Mouse (Mus musculus): Measurements from ENCODE around the gene Nup85. TPM values are rescaled to one million over a fixed set of nuclear protein-coding genes. Genes with fewer than 3 reads are reported as not detected.

The Nup85 gene
- polyA plus RNA-seq, 1 experiment = 71.0 TPM

- no peak for DNase-seq (ENCODE audit: extremely low spot score in 1 of 2, low spot score in 1 of 2)
Observed at GRCm38 (mm10) chr11:115582913-115583606, 18.8 kb downstream of the Nup85 start.

GRCm38 (mm10) chr11:115584376-115585073, 20.3 kb downstream of the Nup85 start:
- DNase-seq (ENCODE audit: extremely low spot score in 1 of 2, low spot score in 1 of 2) = no peak

- no peak for DNase-seq (ENCODE audit: extremely low spot score in 1 of 2, low spot score in 1 of 2)
Observed at GRCm38 (mm10) chr11:115585573-115586100, 21.4 kb downstream of the Nup85 start.

- DNase-seq (ENCODE audit: extremely low spot score in 1 of 2, low spot score in 1 of 2) = no peak
Observed at GRCm38 (mm10) chr11:115586403-115586802, 22.2 kb downstream of the Nup85 start.

GRCm38 (mm10) chr11:115587984-115588383, 23.8 kb downstream of the Nup85 start:
- DNase-seq (ENCODE audit: extremely low spot score in 1 of 2, low spot score in 1 of 2) = no peak

- no peak for DNase-seq (ENCODE audit: extremely low spot score in 1 of 2, low spot score in 1 of 2)
Observed at GRCm38 (mm10) chr11:115590526-115591075, 26.4 kb downstream of the Nup85 start.

GRCm38 (mm10) chr11:115595209-115595608, 31.0 kb downstream of the Nup85 start:
- DNase-seq (ENCODE audit: extremely low spot score in 1 of 2, low spot score in 1 of 2) = no peak

- no peak for DNase-seq (ENCODE audit: extremely low spot score in 1 of 2, low spot score in 1 of 2)
Observed at GRCm38 (mm10) chr11:115598309-115598708, 34.1 kb downstream of the Nup85 start.

- peak in 1 of 2 experiments; percentile 63 for DNase-seq (ENCODE audit: extremely low spot score in 1 of 2, low spot score in 1 of 2)
Observed at GRCm38 (mm10) chr11:115599722-115600121, 35.5 kb downstream of the Nup85 start.

GRCm38 (mm10) chr11:115600743-115601142, 36.5 kb downstream of the Nup85 start:
- no peak for DNase-seq (ENCODE audit: extremely low spot score in 1 of 2, low spot score in 1 of 2)

- DNase-seq (ENCODE audit: extremely low spot score in 1 of 2, low spot score in 1 of 2) = no peak
Observed at GRCm38 (mm10) chr11:115601174-115601573, 36.9 kb downstream of the Nup85 start.

- DNase-seq (ENCODE audit: extremely low spot score in 1 of 2, low spot score in 1 of 2) = peak in 1 of 2 experiments; percentile 29
Observed at GRCm38 (mm10) chr11:115603128-115603475, 38.9 kb downstream of the Nup85 start.

- DNase-seq (ENCODE audit: extremely low spot score in 1 of 2, low spot score in 1 of 2) = peak; percentile 52 to 84
Observed at GRCm38 (mm10) chr11:115603476-115604303, 39.5 kb downstream of the Nup85 start, which contains the start of the genes Mrps7 and Gga3. TSS of gene Mrps7 (plus strand) at chr11:115603925. TSS of gene Gga3 (minus strand) at chr11:115604051.

GRCm38 (mm10) chr11:115604304-115604696, 40.1 kb downstream of the Nup85 start:
- DNase-seq (ENCODE audit: extremely low spot score in 1 of 2, low spot score in 1 of 2) = no peak

- no peak for DNase-seq (ENCODE audit: extremely low spot score in 1 of 2, low spot score in 1 of 2)
Observed at GRCm38 (mm10) chr11:115606733-115607132, 42.5 kb downstream of the Nup85 start.

GRCm38 (mm10) chr11:115608421-115609399, 44.5 kb downstream of the Nup85 start:
- no peak for DNase-seq (ENCODE audit: extremely low spot score in 1 of 2, low spot score in 1 of 2)

GRCm38 (mm10) chr11:115609576-115609975, 45.3 kb downstream of the Nup85 start:
- no peak for DNase-seq (ENCODE audit: extremely low spot score in 1 of 2, low spot score in 1 of 2)

- DNase-seq (ENCODE audit: extremely low spot score in 1 of 2, low spot score in 1 of 2) = no peak
Observed at GRCm38 (mm10) chr11:115611173-115611572, 46.9 kb downstream of the Nup85 start.

- peak in 1 of 2 experiments; percentile 57 for DNase-seq (ENCODE audit: extremely low spot score in 1 of 2, low spot score in 1 of 2)
Observed at GRCm38 (mm10) chr11:115612059-115612409, 47.8 kb downstream of the Nup85 start.
